Mouse (Mus musculus) thymus, postnatal 4 days (tissue): ENCODE results near the gene Rasef.
"Not testable (repeated sequence)": the region's sequence is repeated elsewhere in the genome, so short reads cannot be mapped to it uniquely, and the experiment has no call there.

Experiments
- DNase-seq: peaks from one replicate; pipeline ENCODE4 v3.0.0; 2021

Gene Rasef

GRCm38 (mm10) chr4:73790260-73791185 is at the start of gene Rasef:
Rasef (minus strand) TSS chr4:73790994.
- peak; percentile 8 for DNase-seq

GRCm38 (mm10) chr4:73826587-73826986 is 35.8 kb upstream of the Rasef start:
- no peak for DNase-seq

- DNase-seq, result no peak
These were observed 369 bp upstream of the Rasef start for GRCm38 (mm10) chr4:73791186-73791540.

- DNase-seq, result no peak
These were observed 1.3 kb downstream of the Rasef start for GRCm38 (mm10) chr4:73789534-73789933.

- no peak for DNase-seq
These were observed 2.6 kb downstream of the Rasef start for GRCm38 (mm10) chr4:73788076-73788730.

GRCm38 (mm10) chr4:73784147-73784546 is 6.6 kb downstream of the Rasef start:
- no peak for DNase-seq

- DNase-seq, result no peak
These were observed 9.7 kb downstream of the Rasef start for GRCm38 (mm10) chr4:73781061-73781460.

- DNase-seq, result no peak
These were observed 15.5 kb downstream of the Rasef start for GRCm38 (mm10) chr4:73775266-73775665.

- no peak for DNase-seq
These were observed 16.7 kb downstream of the Rasef start for GRCm38 (mm10) chr4:73773831-73774810.

- DNase-seq, result no peak
These were observed 18.8 kb downstream of the Rasef start for GRCm38 (mm10) chr4:73772028-73772427.

GRCm38 (mm10) chr4:73770592-73770991 is 20.2 kb downstream of the Rasef start:
- DNase-seq, result no peak

- no peak for DNase-seq
These were observed 22.6 kb downstream of the Rasef start for GRCm38 (mm10) chr4:73768156-73768555.

- DNase-seq, result no peak
These were observed 42.6 kb downstream of the Rasef start for GRCm38 (mm10) chr4:73748219-73748618.

GRCm38 (mm10) chr4:73739439-73739838 is 51.4 kb downstream of the Rasef start:
- no peak for DNase-seq

- no peak for DNase-seq
These were observed 71.0 kb downstream of the Rasef start for GRCm38 (mm10) chr4:73719819-73720218.

- no peak for DNase-seq
These were observed 72.0 kb downstream of the Rasef start for GRCm38 (mm10) chr4:73718761-73719160.

- not testable (repeated sequence) for DNase-seq
These were observed 107.6 kb downstream of the Rasef start, which contains the start of gene Gm428 for GRCm38 (mm10) chr4:73683216-73683615. Gm428 (plus strand) TSS chr4:73683516.

- not testable (repeated sequence) for DNase-seq
These were observed 122.7 kb downstream of the Rasef start, which contains the start of gene Gm11239 for GRCm38 (mm10) chr4:73668054-73668453. Gm11239 (plus strand) TSS chr4:73668354.
